Mouse (Mus musculus) forebrain, embryonic 14.5 days (tissue): Measurements from ENCODE around the gene Mief2. TPM values are rescaled to one million over a fixed set of nuclear protein-coding genes. Genes with fewer than 3 reads are reported as not detected.

Experiments used
- ATAC-seq: fragments of 200-750 bp; cut with Nextera tagmentation; 2 replicates; pipeline ENCODE4 v1.8.0; 2017; ENCODE audit warnings: mild to moderate bottlenecking, moderate library complexity
- DNase-seq: peaks from one replicate; pipeline ENCODE4 v3.0.0-alpha.2; 2015; ENCODE audit warnings: low spot score
- H3K27ac ChIP-seq: fragments of 300-500 bp; sonication (generic); 2 replicates; pipeline ENCODE4 v1.5.1; 2014; ENCODE audit warnings: low read depth, mild to moderate bottlenecking, control low read depth, low read length, moderate library complexity
- H3K27me3 ChIP-seq: fragments of 300-500 bp; sonication (generic); replicated peaks from 2 replicates; pipeline ENCODE4 v1.6.1; 2014; ENCODE audit warnings: low read length, control low read depth, mixed read lengths; ENCODE audit not compliant: control insufficient read depth, insufficient read depth
- H3K36me3 ChIP-seq: fragments of 300-500 bp; sonication (generic); 2 replicates; pipeline ENCODE4 v1.6.1; 2014; ENCODE audit warnings: low read length, control low read depth; ENCODE audit not compliant: control insufficient read depth, insufficient read depth
- H3K4me1 ChIP-seq: fragments of 300-500 bp; sonication (generic); 2 replicates; pipeline ENCODE4 v1.6.1; 2014; ENCODE audit warnings: antibody characterized with exemption, low read length, control low read depth; ENCODE audit not compliant: control insufficient read depth, insufficient read depth
- H3K4me2 ChIP-seq: fragments of 300-500 bp; sonication (generic); 2 replicates; pipeline ENCODE4 v1.6.1; 2014; ENCODE audit warnings: mild to moderate bottlenecking, control low read depth, low read length
- H3K4me3 ChIP-seq: fragments of 300-500 bp; sonication (generic); 2 replicates; pipeline ENCODE4 v1.5.1; 2014; ENCODE audit warnings: low read depth, low read length, control low read depth
- H3K9ac ChIP-seq: fragments of 300-500 bp; sonication (generic); 2 replicates; pipeline ENCODE4 v1.6.1; 2014; ENCODE audit warnings: mild to moderate bottlenecking, low read length, control low read depth, moderate library complexity
- H3K9me3 ChIP-seq: fragments of 300-500 bp; sonication (generic); replicated peaks from 2 replicates; pipeline ENCODE4 v1.6.1; 2016; ENCODE audit warnings: low read length, control low read depth, mixed read lengths; ENCODE audit not compliant: control insufficient read depth
- WGBS: fragments of 180-500 bp; shearing (Covaris S2); extraction: QIAGEN DNeasy Blood & Tissue Kit; methylation state at CpG from one replicate; pipeline ENCODE4 v1.1.7; 2014; 5-methylcytosine and 5-hydroxymethylcytosine counted together
- polyA plus RNA-seq: library from polyadenylated mRNA; unstranded; fragments of >200 nt; fragmentation: Nextera tagmentation; extraction: Ambion mirVana; gene quantifications from 2 replicates; pipeline ENCODE4 v1.2.1, GENCODE M21; 2014

Gene Mief2
- polyA plus RNA-seq, 1 experiment from 2014 or later, result 20.7 TPM

GRCm38 (mm10) chr11:60769322-60769721, 41.1 kb downstream of the Mief2 start:
- Histone ChIP-seq H3K4me1 (no peaks in the 10 kb centered on the region), H3K9ac (no peak overlapping the region), H3K27ac (no peak overlapping the region), H3K27me3 (no peaks in the 10 kb centered on the region), H3K9me3 (no peaks in the 10 kb centered on the region), H3K36me3 (no peaks in the 10 kb centered on the region), H3K4me2 (no peak overlapping the region), H3K4me3 (no peak overlapping the region)
- no peak for ATAC-seq
- WGBS, result 83% methylated on average over 2 of the region's 2 CpGs
- DNase-seq, result no peak

GRCm38 (mm10) chr11:60770776-60771175, 42.6 kb downstream of the Mief2 start:
- Histone ChIP-seq H3K4me2 (no peak overlapping the region), H3K36me3 (no peaks in the 10 kb centered on the region), H3K27ac (no peak overlapping the region), H3K4me1 (peaks cover 10% of the 10 kb centered on the region; the same call in 1 of the 2 replicates), H3K27me3 (no peaks in the 10 kb centered on the region), H3K9me3 (no peaks in the 10 kb centered on the region), H3K4me3 (no peak overlapping the region), H3K9ac (no peak overlapping the region)
- no peak for DNase-seq
- 87% methylated on average over 3 of the region's 3 CpGs for WGBS
- no peak for ATAC-seq

GRCm38 (mm10) chr11:60772161-60772560, 44.0 kb downstream of the Mief2 start:
- peaks cover 15% of the 10 kb centered on the region; the same call in 1 of the 2 replicates for H3K4me1 ChIP-seq
- H3K9me3 ChIP-seq, result no peaks in the 10 kb centered on the region
- ATAC-seq (no peak), DNase-seq (no peak)
- WGBS, result 82% methylated on average over 4 of the region's 4 CpGs
- no peaks in the 10 kb centered on the region for H3K36me3 ChIP-seq
- H3K4me3 ChIP-seq, result no peak overlapping the region
- no peaks in the 10 kb centered on the region for H3K27me3 ChIP-seq
- no peak overlapping the region for H3K27ac ChIP-seq
- H3K4me2 ChIP-seq, result no peak overlapping the region
- no peak overlapping the region for H3K9ac ChIP-seq

GRCm38 (mm10) chr11:60774158-60774689, 46.0 kb downstream of the Mief2 start:
- no peak overlapping the region for H3K4me2 ChIP-seq
- H3K4me3 ChIP-seq, result no peak overlapping the region
- 81% methylated on average over 3 of the region's 3 CpGs for WGBS
- H3K27ac ChIP-seq, result no peak overlapping the region
- no peaks in the 10 kb centered on the region for H3K27me3 ChIP-seq
- no peak for DNase-seq
- peaks cover 25% of the 10 kb centered on the region for H3K4me1 ChIP-seq
- H3K9me3 ChIP-seq, result no peaks in the 10 kb centered on the region
- H3K9ac ChIP-seq, result no peak overlapping the region
- ATAC-seq, result no peak
- 0 out of 2 replicates have a peak, but pooled peaks cover 3% of the 10 kb centered on the region for H3K36me3 ChIP-seq

- peaks cover 31% of the 10 kb centered on the region for H3K4me1 ChIP-seq
- H3K4me2 ChIP-seq, result peak overlapping the region; percentile 82; the same call in 1 of the 2 replicates
- ATAC-seq (no peak), DNase-seq (no peak)
- no peaks in the 10 kb centered on the region for H3K9me3 ChIP-seq
- H3K27ac ChIP-seq, result no peak overlapping the region
- no peaks in the 10 kb centered on the region for H3K27me3 ChIP-seq
- WGBS, result 93% methylated on average over 1 of the region's 1 CpGs
- H3K36me3 ChIP-seq, result peaks cover 9% of the 10 kb centered on the region; the same call in 1 of the 2 replicates
- H3K4me3 ChIP-seq, result no peak overlapping the region
- peak overlapping the region; percentile 80; the same call in 1 of the 2 replicates for H3K9ac ChIP-seq
Measured at GRCm38 (mm10) chr11:60774841-60775240, 46.6 kb downstream of the Mief2 start.

GRCm38 (mm10) chr11:60775578-60775977, 47.4 kb downstream of the Mief2 start:
- DNase-seq (no peak), ATAC-seq (no peak)
- Histone ChIP-seq H3K9me3 (no peaks in the 10 kb centered on the region), H3K27ac (no peak overlapping the region), H3K36me3 (peaks cover 14% of the 10 kb centered on the region; the same call in 1 of the 2 replicates), H3K4me2 (peak overlapping the region; percentile 82), H3K4me3 (peak overlapping the region; percentile 87), H3K4me1 (peaks cover 38% of the 10 kb centered on the region), H3K9ac (peak overlapping the region; percentile 80; the same call in 1 of the 2 replicates), H3K27me3 (no peaks in the 10 kb centered on the region)
- WGBS, result 47% methylated on average over 6 of the region's 6 CpGs

- Histone ChIP-seq H3K9ac (peak overlapping the region; percentile 80), H3K27me3 (no peaks in the 10 kb centered on the region), H3K36me3 (peaks cover 14% of the 10 kb centered on the region; the same call in 1 of the 2 replicates), H3K4me1 (peaks cover 45% of the 10 kb centered on the region), H3K9me3 (no peaks in the 10 kb centered on the region), H3K4me2 (peak overlapping the region; percentile 82), H3K27ac (no peak overlapping the region), H3K4me3 (peak overlapping the region; percentile 87)
- DNase-seq (no peak), ATAC-seq (no peak)
- WGBS, result 7% methylated on average over 17 of the region's 17 CpGs
Measured at GRCm38 (mm10) chr11:60776107-60776828, 48.1 kb downstream of the Mief2 start.

- Histone ChIP-seq H3K4me1 (peaks cover 53% of the 10 kb centered on the region), H3K4me2 (peak within 1 kb of the TSS; percentile 82), H3K36me3 (peaks cover 21% of the 10 kb centered on the region; the same call in 1 of the 2 replicates), H3K9me3 (no peaks in the 10 kb centered on the region), H3K27me3 (no peaks in the 10 kb centered on the region), H3K4me3 (peak within 1 kb of the TSS; percentile 87), H3K9ac (peak within 1 kb of the TSS; percentile 80), H3K27ac (peak within 1 kb of the TSS; percentile 68; the same call in 1 of the 2 replicates)
- under 1% methylated on average over 62 of the region's 62 CpGs for WGBS
- ATAC-seq (peak; percentile 99), DNase-seq (peak; percentile 98)
Measured at GRCm38 (mm10) chr11:60776829-60777740, 48.9 kb downstream of the Mief2 start, which contains the start of the genes Top3a and Smcr8. Gene Top3a, minus strand, starts transcription at chr11:60777365. Gene Smcr8, plus strand, starts transcription at chr11:60777524.
